Mouse (Mus musculus) heart, adult 11 months (tissue): ENCODE measurements around the gene Mterf1a.
"Not testable (repeated sequence)": the region's sequence is repeated elsewhere in the genome, so short reads cannot be mapped to it uniquely, and the experiment has no call there.

Experiments used
- DNase-seq: peaks from one replicate; pipeline ENCODE4 v3.0.0; 2022

The Mterf1a gene

DNA sequence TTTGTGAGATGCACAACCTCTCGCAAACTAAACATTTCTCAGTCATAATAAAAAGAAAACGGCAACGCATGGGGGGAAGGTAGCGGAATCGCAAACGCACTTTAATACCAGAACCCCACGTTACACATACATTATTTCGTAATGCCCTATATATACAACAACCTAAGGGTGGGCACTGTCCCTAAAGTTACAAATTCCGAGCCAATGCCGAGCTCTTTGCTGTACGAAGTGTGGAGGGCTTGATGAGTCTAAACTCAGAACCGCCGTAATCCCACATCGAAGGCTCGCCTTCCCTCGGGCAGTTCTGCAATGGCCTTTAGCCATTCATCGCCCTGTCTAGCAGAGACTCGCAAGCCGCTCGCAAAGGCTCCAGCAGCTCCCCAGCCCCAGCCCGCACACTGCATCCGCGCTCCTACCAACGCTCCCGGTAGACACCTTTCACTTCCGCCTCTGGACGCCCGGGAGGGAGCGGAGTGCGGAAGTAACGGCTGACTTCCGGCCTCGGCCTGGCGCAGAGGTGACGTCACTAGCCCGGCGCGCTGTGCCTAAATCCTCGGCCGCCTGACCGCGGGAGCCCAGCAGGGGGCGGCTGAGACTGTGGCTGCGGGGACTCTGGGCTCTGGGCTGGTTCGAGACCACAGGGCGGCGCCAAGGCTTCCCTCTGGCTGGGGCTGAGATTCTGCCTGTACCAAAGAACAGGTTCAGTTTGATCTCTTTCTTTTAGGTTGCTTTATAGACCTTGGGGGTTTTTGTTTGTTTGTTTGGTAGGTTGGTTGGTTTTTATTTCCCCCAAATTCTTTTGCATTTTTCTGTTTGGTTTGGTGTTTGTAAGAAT is at the start of gene Mterf1a:
TSS of gene Mterf1a (minus strand) at position 475 of the 835 bp plus-strand sequence.
- DNase-seq = peak; percentile 93

DNA sequence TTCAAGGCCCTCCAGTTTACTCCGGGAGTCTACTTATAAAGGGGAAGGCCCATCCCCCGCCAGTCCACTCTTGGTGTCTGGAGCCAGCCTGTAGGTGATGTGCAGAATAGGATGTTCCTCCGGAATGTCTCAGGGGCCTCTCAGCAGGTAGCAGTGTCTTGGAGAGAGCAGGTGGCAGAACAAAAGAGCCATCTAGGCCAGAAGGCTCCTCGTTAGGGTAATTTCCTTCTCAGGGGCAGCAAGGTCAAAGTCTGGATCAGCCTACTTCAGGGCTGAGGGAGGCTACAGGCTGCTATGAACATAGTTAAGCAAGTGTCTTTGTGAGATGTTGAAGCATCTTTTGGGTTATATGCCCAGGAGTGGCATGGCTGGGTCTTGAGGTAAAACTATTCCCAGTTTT is 49.4 kb upstream of the Mterf1a start:
- not testable (repeated sequence) for DNase-seq

DNA sequence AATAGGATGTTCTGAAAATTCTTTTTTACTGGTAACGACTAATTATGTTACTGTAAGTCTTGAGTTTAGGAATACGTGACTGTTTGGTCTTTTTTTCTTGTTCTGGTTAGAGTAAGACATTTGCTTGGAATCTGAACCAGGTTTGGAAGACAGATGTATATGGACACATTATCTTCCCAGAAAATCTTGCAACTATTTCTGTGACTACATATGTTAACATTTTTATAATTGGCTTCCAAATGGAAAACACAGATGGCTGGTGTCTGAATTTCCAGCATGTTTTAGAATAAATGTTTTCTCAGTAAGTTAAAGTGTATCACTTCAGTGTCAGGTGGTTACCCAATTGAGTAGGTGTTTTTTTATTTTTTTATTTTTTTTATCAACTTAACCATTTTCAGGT is 47.5 kb upstream of the Mterf1a start:
- DNase-seq = no peak

DNA sequence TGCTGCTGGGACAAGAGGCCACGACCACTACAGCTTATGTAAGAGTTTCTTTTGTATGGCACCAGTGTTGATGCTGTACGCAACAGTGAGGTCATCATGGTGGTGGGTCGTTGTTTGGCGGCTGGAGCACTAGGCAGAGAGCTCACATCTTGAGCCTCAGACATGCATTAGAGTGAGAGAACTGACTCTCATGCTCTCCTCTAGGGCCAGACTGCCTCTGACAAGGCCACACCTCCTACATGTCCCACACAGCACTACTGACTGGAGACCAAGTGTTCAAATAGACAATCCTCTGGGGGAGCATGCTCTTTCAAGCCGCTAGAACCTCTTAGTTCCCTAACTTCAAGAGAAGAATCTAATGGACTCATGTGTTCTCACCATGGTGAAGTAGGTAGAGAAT is 45.6 kb upstream of the Mterf1a start:
- DNase-seq = no peak

DNA sequence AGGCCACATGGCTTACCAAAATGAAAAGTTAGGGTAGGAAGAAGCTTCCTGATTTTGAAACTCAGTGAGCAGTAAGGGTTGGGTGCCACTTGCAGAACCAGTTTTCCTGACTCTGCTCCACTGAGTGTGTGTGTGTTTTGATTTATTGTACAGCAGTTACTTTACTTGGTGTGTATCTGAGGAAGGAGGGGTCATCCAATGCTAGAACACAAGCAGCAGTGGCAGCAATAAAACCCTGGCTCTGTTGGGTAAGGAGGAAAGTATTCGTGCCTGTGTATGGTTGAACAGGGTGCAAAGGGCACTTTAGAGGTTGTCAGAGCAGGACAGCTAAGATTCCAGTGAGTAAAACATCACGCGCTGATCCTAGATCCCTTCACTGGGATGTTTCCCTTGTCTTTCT is 45.2 kb upstream of the Mterf1a start:
- no peak for DNase-seq

DNA sequence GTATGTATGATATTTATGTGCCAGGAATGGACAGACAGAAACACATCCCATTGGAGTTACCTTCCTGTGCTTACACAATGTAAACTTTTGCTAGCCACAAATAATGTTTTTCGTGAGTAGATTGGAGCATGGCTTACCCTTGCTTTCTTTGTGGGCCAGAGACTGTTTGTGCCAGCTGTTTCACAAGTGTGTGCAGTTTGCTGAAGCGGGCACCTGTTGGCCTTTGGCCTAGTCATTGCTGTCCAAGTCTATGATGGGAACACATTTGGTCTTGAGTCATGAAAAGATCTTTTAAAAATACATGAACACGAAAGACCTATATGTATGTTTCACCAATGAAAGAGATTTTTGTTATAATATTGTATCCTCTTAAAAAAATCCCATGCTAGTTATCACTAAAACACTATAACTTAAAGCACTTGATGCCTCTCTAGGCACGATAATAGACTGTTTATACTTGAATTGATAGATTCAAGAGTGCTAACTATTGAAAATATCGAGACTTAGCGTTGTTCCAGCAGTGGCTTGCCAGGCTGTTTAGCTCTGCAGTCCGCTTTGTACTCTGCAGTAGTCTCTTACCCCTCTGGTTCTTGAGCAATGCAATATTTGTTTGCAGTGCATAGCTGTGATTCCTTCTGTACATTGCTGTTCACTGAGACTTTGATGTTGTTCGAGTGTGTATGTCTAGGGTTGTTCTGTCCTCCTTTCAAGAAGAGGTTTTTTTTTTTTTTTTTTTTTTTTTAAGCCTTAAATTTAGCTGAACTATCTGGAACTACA is 42.2 kb upstream of the Mterf1a start:
- no peak for DNase-seq

DNA sequence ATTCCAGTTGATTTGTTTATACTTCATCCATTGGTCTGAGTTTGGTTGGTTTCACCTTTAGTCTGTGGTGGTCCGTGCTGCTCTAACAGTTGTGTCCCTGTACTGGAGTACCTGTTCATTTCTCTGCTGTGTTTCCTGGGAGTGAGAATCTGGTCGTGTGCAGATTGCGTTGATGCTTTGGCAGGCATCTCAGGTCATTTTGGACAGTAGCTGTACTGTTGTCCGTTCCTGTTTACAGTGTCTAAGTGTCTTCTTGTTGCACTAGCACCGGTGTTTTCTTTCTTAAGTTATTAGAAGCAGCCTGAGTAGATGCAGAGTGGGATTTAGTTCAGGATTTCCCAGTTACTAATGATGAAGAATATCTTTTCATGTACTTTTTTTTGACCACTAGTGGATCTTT is 41.5 kb upstream of the Mterf1a start:
- no peak for DNase-seq

DNA sequence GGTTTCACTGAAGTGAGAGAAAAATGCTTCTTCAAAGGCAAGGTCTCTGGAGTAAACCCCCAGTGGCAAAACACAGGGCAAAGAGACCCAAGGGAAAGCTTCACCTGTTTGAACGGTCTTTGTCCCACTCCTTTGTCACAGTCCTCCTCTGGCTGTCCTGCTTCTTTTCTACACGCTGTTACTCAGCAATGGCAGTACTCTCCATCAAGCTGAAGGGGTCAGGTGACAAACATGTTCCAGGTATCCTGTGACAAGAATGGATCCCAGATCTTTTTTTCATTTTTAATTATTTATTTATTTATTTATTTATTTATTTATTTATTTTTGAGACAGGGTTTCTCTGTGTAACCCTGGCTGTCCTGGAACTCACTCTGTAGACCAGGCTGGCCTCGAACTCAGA is 39.8 kb upstream of the Mterf1a start:
- peak; percentile 51 for DNase-seq

DNA sequence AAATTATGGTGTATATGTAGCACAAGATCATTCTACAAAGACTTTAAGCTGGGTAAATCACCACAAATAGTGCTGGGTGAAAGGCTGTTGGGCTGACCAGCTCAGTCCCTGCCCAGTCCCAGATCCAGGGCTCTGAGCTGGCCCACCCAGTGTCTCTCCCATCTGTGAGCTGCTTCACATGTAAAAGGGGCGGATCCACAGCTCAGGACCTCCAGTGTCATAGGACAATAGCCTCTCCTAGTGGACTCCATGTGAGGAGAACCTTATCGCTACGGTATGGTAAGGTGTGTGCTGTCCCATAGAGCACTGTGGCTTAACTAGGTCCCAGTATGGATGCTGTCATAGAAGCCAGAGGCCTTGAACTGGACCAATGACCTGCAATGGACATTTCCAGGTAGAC is 37.9 kb upstream of the Mterf1a start:
- DNase-seq = no peak

DNA sequence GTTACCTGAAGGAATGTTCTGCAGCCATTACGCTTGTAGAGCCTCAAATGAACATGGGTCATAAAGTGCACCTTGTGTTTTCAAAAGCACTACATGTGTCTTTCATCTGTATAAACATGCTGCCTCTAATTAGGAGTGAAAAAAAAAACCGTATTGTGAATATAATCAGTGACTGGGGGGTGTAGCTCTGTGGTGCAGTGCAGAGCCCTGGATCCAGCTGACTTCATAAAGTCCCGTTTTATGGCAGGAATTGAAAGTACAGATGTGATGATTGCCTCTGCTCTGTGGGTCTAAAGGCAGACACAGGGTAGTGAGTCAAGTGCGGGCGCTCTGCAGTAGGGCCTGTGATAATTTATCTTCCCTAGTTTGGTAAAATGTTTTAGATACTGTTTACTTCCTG is 37.0 kb upstream of the Mterf1a start:
- DNase-seq = peak; percentile 60

DNA sequence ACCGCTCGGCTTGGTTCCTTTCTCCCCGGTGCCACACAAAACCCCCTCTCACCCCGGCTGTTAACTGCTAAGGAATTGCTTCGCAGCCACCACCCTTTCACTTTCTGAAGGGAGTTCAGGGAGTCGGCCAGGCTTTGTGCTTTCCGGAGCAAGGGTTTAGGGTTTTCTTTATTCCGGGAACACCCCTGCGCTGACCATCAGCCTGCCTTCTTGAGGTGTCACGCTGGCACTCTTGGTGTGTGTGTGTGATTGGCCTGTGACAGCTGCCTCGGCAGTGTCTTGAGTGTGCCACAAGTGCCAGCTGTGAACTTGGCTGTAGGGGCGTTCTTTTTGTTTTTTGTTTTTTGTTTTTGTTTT is 34.9 kb upstream of the Mterf1a start:
- DNase-seq = peak; percentile 95

DNA sequence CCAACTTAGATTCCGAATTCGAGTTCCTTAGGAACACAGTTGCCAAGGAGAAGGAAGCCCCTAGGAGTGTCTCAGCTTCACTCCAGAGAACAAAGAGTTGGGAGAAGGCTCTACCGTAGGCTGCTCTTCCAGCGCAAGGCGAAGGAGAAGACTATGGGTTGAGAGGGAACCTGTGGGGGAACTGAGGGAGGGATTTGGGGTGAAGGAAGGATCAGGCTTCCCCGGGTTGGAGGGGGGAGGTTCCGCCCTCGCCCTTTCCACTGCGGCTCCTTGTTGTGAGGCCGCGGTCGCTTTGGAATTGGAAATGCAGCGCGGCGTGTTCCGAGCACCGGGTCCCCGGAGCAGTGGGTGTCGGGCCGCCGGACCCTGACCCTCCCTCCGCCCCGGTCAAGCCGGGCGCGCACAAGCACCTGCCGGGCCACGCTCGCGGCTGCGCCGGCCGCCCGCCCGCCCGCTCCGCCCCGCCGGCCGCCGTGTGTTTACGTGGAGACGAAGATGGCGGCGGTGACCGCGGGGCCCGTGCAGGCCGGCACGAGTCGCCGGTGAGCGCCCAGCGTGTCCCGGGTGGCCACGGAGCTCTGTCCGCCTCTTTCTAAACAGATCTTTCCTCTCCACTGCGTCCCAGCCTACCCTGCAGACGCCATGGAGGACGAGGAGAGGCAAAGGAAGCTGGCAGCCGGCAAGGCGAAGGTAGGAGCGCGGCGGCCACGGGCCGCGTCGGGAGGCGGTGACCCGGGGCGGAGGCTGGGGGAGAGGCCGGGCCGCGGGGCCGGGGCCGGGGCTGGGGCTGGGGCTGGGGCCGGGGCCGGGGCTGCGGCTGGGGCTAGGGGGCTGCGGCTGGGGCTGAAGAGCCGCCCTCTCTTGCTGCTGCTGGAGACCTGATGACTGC is 34.3 kb upstream of the Mterf1a start, which contains the start of gene Akap9:
TSS of gene Akap9 (plus strand) at position 254 of the 889 bp plus-strand sequence.
- peak; percentile 97 for DNase-seq

DNA sequence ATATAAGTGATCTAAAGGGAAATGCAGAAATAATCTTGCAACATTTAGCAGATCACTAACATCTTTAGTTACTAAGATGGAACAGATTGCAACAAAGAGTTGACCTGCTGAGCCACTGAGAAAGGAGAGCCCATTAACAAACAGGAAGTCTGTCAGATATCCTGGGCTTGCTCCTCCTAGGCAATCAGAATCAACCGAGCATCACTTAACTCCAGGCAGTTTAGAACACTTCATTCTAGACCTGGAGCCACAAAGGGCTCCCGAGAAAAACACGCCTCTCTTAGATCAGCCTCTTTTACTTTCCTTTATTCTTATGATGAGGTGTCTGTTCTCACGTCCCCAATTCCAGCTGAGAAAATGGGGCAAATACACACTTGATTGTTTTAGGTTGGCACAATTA is 32.9 kb upstream of the Mterf1a start:
- DNase-seq = no peak

DNA sequence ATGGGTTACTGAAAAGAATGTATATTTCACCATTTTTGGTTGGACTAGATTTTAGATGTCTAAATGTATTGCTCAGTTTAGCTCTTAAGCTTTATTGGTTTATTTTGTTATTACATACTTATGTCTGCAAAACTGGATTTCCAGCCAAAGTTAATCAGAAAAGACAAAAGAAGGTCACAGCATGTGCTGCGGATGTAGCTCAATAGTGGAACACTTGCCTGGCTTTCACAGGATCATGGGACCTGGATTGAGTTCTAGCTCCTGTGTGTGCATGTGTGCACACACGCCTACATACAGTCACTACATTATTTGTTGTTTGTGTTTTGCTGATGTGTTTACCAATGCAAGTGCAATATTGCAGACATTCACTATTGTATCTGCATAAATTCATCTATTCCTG is 28.6 kb upstream of the Mterf1a start:
- DNase-seq = peak; percentile 62

DNA sequence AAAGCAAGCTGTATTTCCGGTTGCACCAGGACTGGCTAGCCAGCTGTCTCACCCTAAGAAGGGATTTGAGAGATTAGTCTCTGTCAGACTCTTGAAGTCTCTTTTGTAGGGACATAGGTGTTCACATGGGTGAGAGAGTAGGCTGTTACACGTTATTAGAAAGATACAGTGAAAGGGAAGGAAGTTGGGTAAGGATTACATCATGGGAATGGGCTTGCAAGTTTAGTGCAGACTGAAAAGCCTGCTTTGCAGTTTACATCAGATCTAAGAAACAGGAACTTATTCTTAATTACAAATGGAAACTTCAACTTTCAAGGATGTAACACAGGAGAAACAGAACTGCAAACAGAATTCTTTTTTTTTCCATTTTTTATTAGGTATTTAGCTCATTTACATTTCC is 11.7 kb upstream of the Mterf1a start:
- DNase-seq = no peak

DNA sequence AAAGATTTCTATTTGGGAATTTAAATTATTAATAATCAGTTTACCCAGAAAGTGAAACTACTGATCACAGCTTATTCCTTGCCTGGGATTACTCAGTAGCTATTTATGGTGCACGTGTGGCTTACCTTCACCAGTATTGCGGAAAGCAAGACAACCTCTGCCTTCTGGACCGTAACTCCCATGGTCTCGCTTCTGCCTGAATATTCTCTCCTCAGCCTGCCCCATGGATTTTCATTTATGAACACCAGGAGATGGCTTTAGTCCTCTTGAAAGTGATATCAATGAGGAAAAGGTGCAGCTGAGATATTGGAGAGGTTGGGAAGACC is 524 bp upstream of the Mterf1a start:
- DNase-seq = not testable (repeated sequence)

DNA sequence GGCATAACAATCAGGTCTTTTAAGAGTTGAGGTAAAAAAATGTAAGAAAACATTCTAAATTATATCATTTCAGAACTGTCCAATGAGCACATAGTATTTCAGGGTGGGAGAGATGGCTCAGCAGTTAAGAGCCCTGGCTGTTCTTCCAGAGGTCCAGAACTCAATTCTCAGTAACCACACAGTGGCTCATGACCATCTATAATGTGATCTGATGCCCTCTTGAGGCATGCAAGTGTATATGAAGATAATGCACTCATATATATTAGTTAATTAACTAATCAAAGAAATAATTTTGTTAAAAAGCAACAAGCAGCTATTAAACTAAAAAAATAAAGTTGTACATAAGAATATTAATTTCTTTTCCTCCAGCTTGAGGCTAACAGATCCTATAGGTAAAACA is 4.5 kb downstream of the Mterf1a start:
- DNase-seq = no peak

DNA sequence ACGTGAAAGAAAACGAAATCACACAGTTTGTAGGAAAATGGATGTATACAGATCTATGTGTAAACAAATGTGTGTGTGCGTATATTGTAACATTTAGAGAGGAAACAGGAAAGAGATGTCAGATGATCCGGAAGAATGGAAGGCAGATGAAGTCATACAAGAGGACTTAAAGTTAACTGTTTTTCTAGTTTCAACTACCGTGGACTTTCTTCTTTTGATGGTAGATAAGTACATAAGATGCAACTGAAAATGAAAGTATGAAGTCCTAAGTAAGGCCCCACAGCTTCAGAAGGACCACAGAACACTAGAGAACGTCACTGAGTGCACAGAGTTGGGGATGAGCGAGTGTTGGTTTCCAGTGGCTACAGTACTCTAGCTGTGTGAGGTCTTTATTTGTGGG is 6.9 kb downstream of the Mterf1a start:
- not testable (repeated sequence) for DNase-seq

DNA sequence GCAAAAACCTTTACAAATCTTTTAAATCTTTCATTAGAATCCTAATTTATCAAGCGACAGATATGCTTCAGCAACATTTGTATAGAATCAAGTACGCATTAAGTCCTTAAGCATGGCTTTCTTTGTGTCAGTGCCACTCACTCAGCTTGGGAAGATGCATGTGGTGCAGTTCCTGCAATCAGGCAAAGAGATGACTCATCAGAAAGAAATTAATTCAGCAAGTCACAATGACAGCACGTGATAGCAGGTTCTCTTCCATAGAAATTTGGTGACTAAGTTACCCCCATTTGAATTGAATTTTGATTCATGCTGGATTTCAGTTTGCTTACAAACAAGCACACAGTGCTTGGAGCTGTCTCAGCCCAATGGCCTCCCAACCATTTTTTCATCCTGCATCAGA is 20.2 kb downstream of the Mterf1a start:
- DNase-seq = no peak

DNA sequence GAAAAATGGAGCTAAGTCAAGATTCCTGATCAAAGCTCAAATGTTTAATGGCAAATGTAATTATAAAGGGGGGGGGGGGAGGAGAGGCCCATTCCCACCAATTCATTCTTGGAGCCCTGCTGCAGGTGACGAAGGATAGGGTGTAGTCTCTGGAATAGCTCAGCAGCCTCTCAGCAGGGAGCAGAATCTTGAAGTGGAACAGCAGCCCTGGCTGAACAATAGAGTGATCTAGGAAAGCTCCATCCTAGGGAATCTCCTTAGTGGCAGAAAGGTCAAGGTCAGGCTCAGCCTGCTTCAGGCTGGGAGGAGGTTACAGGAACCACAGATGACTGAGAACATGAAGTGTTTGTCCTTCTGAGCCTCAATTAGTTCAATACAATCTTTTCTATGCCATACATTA is 21.4 kb downstream of the Mterf1a start:
- DNase-seq = no peak

DNA sequence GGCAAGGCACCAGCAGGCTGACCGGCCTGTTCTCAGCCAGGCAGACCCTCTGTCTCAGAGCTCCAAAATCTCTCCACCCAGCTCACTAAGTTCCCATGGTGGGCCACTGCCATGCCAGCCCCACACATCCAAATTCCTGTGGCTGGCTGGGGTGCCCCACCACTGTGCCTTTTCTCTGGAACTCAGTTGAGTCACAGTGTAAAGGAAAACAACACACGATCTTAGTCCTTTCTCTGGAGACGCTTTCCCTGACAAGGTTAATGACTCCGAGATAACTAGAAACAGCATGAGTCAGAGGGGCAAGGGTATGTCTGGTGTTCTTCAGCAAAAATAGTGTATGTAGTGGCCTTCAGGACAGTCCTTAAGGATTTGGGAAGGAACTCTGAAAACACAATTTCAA is 23.6 kb downstream of the Mterf1a start:
- DNase-seq = no peak

DNA sequence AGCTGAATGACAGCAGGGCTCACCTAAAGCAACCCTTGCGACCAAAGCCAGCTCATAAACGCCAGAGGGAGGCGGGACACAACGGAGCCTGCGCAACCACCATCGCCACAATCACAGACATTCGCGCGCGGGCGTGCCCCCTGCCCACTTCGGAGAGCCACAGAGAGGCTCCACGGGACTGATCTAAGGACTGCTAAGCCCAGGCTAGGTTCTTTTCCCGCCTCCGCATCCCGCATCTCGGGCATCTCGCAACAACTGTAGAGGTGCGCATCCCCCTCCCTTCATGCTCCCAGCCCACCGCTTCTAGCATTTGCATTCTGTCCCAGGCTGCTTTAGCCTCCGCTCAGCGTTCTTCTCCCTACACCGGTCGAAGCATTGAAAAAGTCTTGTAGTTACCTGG is 48.7 kb downstream of the Mterf1a start, which contains the start of gene Lrrd1:
TSS of gene Lrrd1 (plus strand) at position 148 of the 400 bp plus-strand sequence.
- peak; percentile 87 for DNase-seq
